Mouse (Mus musculus): ENCODE measurements around the gene Lrrc4c.

The Lrrc4c gene

GRCm38 (mm10) chr2:96317387-96318299 lies at the start of gene Lrrc4c:
Gene Lrrc4c, plus strand, starts transcription at chr2:96318169.
- in situ Hi-C loops (cut with MboI): no loop called here

GRCm38 (mm10) chr2:96275061-96275460 lies 42.9 kb upstream of the Lrrc4c start:
- in situ Hi-C loops (cut with MboI): no loop called here

GRCm38 (mm10) chr2:96282926-96283325 lies 35.0 kb upstream of the Lrrc4c start:
- in situ Hi-C loops (cut with MboI): no loop called here

- in situ Hi-C loops (cut with MboI): no loop called here
Observed at GRCm38 (mm10) chr2:96287512-96287911, 30.5 kb upstream of the Lrrc4c start.

GRCm38 (mm10) chr2:96290541-96290940 lies 27.4 kb upstream of the Lrrc4c start:
- in situ Hi-C loops (cut with MboI): no loop called here

- in situ Hi-C loops (cut with MboI): no loop called here
Observed at GRCm38 (mm10) chr2:96315034-96315433, 2.9 kb upstream of the Lrrc4c start.

GRCm38 (mm10) chr2:96316531-96316930 lies 1.4 kb upstream of the Lrrc4c start:
- in situ Hi-C loops (cut with MboI): no loop called here

GRCm38 (mm10) chr2:96318556-96318955 lies 587 bp downstream of the Lrrc4c start:
- in situ Hi-C loops (cut with MboI): no loop called here

- in situ Hi-C loops (cut with MboI): no loop called here
Observed at GRCm38 (mm10) chr2:96319201-96319600, 1.2 kb downstream of the Lrrc4c start.

- in situ Hi-C loops (cut with MboI): no loop called here
Observed at GRCm38 (mm10) chr2:96319649-96320048, 1.7 kb downstream of the Lrrc4c start.

GRCm38 (mm10) chr2:96334652-96335051 lies 16.7 kb downstream of the Lrrc4c start:
- in situ Hi-C loops (cut with MboI): no loop called here

- in situ Hi-C loops (cut with MboI): no loop called here
Observed at GRCm38 (mm10) chr2:96337354-96337753, 19.4 kb downstream of the Lrrc4c start.

GRCm38 (mm10) chr2:96401186-96401811 lies 83.3 kb downstream of the Lrrc4c start:
- in situ Hi-C loops (cut with MboI): no loop called here

- in situ Hi-C loops (cut with MboI): no loop called here
Observed at GRCm38 (mm10) chr2:96402514-96402913, 84.5 kb downstream of the Lrrc4c start.

GRCm38 (mm10) chr2:96406856-96407255 lies 88.9 kb downstream of the Lrrc4c start:
- in situ Hi-C loops (cut with MboI): no loop called here

GRCm38 (mm10) chr2:96411182-96411581 lies 93.2 kb downstream of the Lrrc4c start:
- in situ Hi-C loops (cut with MboI): no loop called here

- in situ Hi-C loops (cut with MboI): no loop called here
Observed at GRCm38 (mm10) chr2:96461566-96461965, 143.6 kb downstream of the Lrrc4c start.

- in situ Hi-C loops (cut with MboI): no loop called here
Observed at GRCm38 (mm10) chr2:96475674-96476073, 157.7 kb downstream of the Lrrc4c start.

- in situ Hi-C loops (cut with MboI): no loop called here
Observed at GRCm38 (mm10) chr2:96499116-96499882, 181.3 kb downstream of the Lrrc4c start.

GRCm38 (mm10) chr2:96504140-96504539 lies 186.2 kb downstream of the Lrrc4c start:
- in situ Hi-C loops (cut with MboI): no loop called here

GRCm38 (mm10) chr2:96505641-96506040 lies 187.7 kb downstream of the Lrrc4c start:
- in situ Hi-C loops (cut with MboI): no loop called here

GRCm38 (mm10) chr2:96508991-96509390 lies 191.0 kb downstream of the Lrrc4c start:
- in situ Hi-C loops (cut with MboI): no loop called here

Data from mature B cell (primary cell).